Mouse (Mus musculus) bone marrow macrophage, adult 2 months (primary cell): ENCODE data around the gene Smarcb1. TPM values are rescaled to one million over a fixed set of nuclear protein-coding genes. Genes with fewer than 3 reads are reported as not detected.

Experiments
- H3K27ac ChIP-seq: 2 replicates; pipeline ENCODE4 v1.5.1; 2012; ENCODE audit warnings: low read depth, low read length; ENCODE audit not compliant: insufficient read depth
- H3K4me1 ChIP-seq: 2 replicates; pipeline ENCODE4 v1.6.1; 2012; ENCODE audit warnings: low read length; ENCODE audit not compliant: control insufficient read depth, insufficient read depth
- H3K4me3 ChIP-seq: 2 replicates; pipeline ENCODE4 v1.5.1; 2012; ENCODE audit warnings: mild to moderate bottlenecking, low read length, moderate library complexity; ENCODE audit not compliant: insufficient read depth
- CTCF ChIP-seq: IDR thresholded peaks from 2 replicates; pipeline ENCODE4 v1.5.1; 2012; ENCODE audit warnings: low read depth, mild to moderate bottlenecking, low read length, moderate library complexity
- POLR2A ChIP-seq: IDR thresholded peaks from 2 replicates; pipeline ENCODE4 v1.6.1; 2012; ENCODE audit warnings: mild to moderate bottlenecking, low read depth, low read length, borderline replicate concordance
- polyA plus RNA-seq: library from polyadenylated mRNA; stranded (reverse); fragments of >200 nt; gene quantifications from 2 replicates; pipeline ENCODE4 v1.2.4, GENCODE M21; 2012; ENCODE audit not compliant: missing spikeins, insufficient read depth, insufficient read length

Gene Smarcb1
- polyA plus RNA-seq, 1 experiment, result 31.8 TPM

- Histone ChIP-seq H3K4me3 (no peak overlapping the region), H3K4me1 (peaks cover 9% of the 10 kb centered on the region), H3K27ac (no peak overlapping the region)
- no peak for TF ChIP-seq POLR2A
- no peak for TF ChIP-seq CTCF
These were observed 73.0 kb downstream of the Smarcb1 start for GRCm38 (mm10) chr10:75848382-75848781.

Other genes with a start within 250 kb of the Smarcb1 start
- 26.1 and 35.0 TPM in 2 replicates for gene Cabin1, start 157.3 kb downstream of the Smarcb1 start, polyA plus RNA-seq
- gene Ddt, start 148.2 kb downstream of the Smarcb1 start, polyA plus RNA-seq, result 56.4 and 63.8 TPM in 2 replicates
- not detected in 2 replicates for gene Gm20441, start 140.7 kb downstream of the Smarcb1 start, polyA plus RNA-seq
- gene Gstt3, start 140.2 kb downstream of the Smarcb1 start, polyA plus RNA-seq, result 12.1 and 13.1 TPM in 2 replicates
- gene Gstt1, start 123.0 kb downstream of the Smarcb1 start, polyA plus RNA-seq, result 1.4 and 4.1 TPM in 2 replicates
- gene Gstt4, start 99.1 kb downstream of the Smarcb1 start, polyA plus RNA-seq, result not detected in 2 replicates
- 17.2 and 18.8 TPM in 2 replicates for gene Gstt2, start 84.2 kb downstream of the Smarcb1 start, polyA plus RNA-seq
- 181 and 195 TPM in 2 replicates for gene Mif, start 61.4 kb downstream of the Smarcb1 start, polyA plus RNA-seq
- gene Derl3, start 28.2 kb downstream of the Smarcb1 start, polyA plus RNA-seq, result 1.0 and 1.7 TPM in 2 replicates
- 19.3 and 22.7 TPM in 2 replicates for gene Chchd10, start 11.5 kb upstream of the Smarcb1 start, polyA plus RNA-seq
- 0.59 and 0.72 TPM in 2 replicates for gene Mmp11, start 14.9 kb upstream of the Smarcb1 start, polyA plus RNA-seq
- gene Gm867, start 19.1 kb upstream of the Smarcb1 start, polyA plus RNA-seq, result not detected in 2 replicates
- not detected in 2 replicates for gene Vpreb3, start 21.4 kb upstream of the Smarcb1 start, polyA plus RNA-seq
- gene Gm5134, start 32.9 kb upstream of the Smarcb1 start, polyA plus RNA-seq, result 0.55 and 0.92 TPM in 2 replicates
- 5.0 and 5.6 TPM in 2 replicates for gene Zfp280b, start 111.0 kb upstream of the Smarcb1 start, polyA plus RNA-seq
- gene Slc5a4b, start 189.3 kb upstream of the Smarcb1 start, polyA plus RNA-seq, result not detected in 2 replicates
- not detected in 2 replicates for gene Slc5a4a, start 225.8 kb upstream of the Smarcb1 start, polyA plus RNA-seq